In the genomic region with DNA sequence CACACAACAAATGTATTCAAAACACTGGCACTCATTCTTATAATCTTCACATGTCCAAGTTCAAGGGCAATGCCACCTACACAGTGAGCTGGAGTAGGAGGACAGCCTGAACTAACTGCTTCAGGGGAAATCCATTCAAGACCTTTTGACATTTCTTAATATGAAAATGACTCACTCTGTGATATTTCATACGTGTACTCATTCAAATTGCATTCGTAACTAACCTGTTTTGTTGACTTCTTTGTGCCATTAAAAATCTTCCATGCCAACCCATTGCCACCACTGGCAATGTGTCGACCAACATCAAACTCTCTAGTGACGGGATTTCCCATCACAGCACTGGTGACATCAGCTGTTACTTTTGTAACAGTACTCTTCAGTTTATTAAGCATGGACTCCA, we compare ENCODE assay signal across 30 mouse cellular contexts. TPM values are rescaled to one million over a fixed set of nuclear protein-coding genes. Genes with fewer than 3 reads are reported as not detected.
"Had no signal": no experiment of that assay in that cellular context is flagged by ENCODE, and none has a peak within 500 bp of the region (broad histone marks: within the 10 kb centered on the region; RNA-seq: fewer than 3 reads in every experiment).

No protein-coding gene starts in this region.

- DNase-seq: gastrocnemius, adult 2 months; gastrocnemius, postnatal 10 days; gastrocnemius, postnatal 25 days; heart, adult 11 months; heart, adult 2 months; heart, postnatal 10 days; heart, postnatal 4 days; kidney, adult 18-20 months; kidney, adult 8-10 months; kidney, postnatal 14 days; kidney, postnatal 36 days; layer of hippocampus, adult 9-11 months; layer of hippocampus, postnatal 36 days; left cerebral cortex, postnatal 4 days; liver, embryonic 13.5 days had no signal

- H3K9ac ChIP-seq: heart, embryonic 12.5 days; hindbrain, embryonic 12.5 days; hindbrain, embryonic 14.5 days; intestine, embryonic 15.5 days; limb, embryonic 13.5 days; limb, embryonic 15.5 days; liver, embryonic 13.5 days; liver, embryonic 15.5 days had no signal

- H3K27me3 ChIP-seq: heart, embryonic 12.5 days; hindbrain, embryonic 12.5 days; intestine, embryonic 15.5 days; limb, embryonic 13.5 days; limb, embryonic 15.5 days; liver, embryonic 13.5 days; liver, embryonic 15.5 days had no signal

- H3K9me3 ChIP-seq: heart, embryonic 10.5 days; heart, embryonic 12.5 days; hindbrain, embryonic 10.5 days; hindbrain, embryonic 12.5 days; intestine, embryonic 15.5 days; limb, embryonic 13.5 days; limb, embryonic 15.5 days; liver, embryonic 13.5 days; liver, embryonic 15.5 days had no signal

- H3K4me1 ChIP-seq: hindbrain, embryonic 10.5 days; hindbrain, embryonic 12.5 days; intestine, embryonic 15.5 days; limb, embryonic 13.5 days; limb, embryonic 15.5 days had no signal

- H3K27ac ChIP-seq: gastrocnemius, adult 2 months; heart, adult 2 months; heart, embryonic 10.5 days; hindbrain, embryonic 10.5 days; hindbrain, embryonic 12.5 days; hindbrain, embryonic 14.5 days; intestine, embryonic 15.5 days; kidney, postnatal 0 days; limb, embryonic 13.5 days; limb, embryonic 15.5 days; liver, embryonic 13.5 days; liver, embryonic 15.5 days had no signal

- H3K4me3 ChIP-seq: gastrocnemius, adult 2 months; heart, adult 2 months; heart, embryonic 10.5 days; heart, embryonic 12.5 days; hindbrain, embryonic 10.5 days; hindbrain, embryonic 12.5 days; intestine, embryonic 15.5 days; limb, embryonic 13.5 days; limb, embryonic 15.5 days; liver, embryonic 13.5 days; liver, embryonic 15.5 days had no signal

- H3K4me2 ChIP-seq: heart, embryonic 12.5 days; hindbrain, embryonic 12.5 days; hindbrain, embryonic 14.5 days; intestine, embryonic 15.5 days; limb, embryonic 13.5 days; limb, embryonic 15.5 days; liver, embryonic 11.5 days; liver, embryonic 13.5 days; liver, embryonic 15.5 days had no signal

- H3K36me3 ChIP-seq: intestine, embryonic 15.5 days; limb, embryonic 15.5 days; liver, embryonic 15.5 days had no signal

- ATAC-seq: hindbrain, embryonic 16.5 days; intestine, embryonic 15.5 days; intestine, postnatal 0 days had no signal

RNA-seq across cellular contexts. Expression of a gene that starts 57.0 kb away (rescaled TPM):
- total RNA-seq: gastrocnemius, adult 2 months; gastrocnemius, postnatal 25 days; heart, adult 2 months; heart, postnatal 10 days; heart, postnatal 25 days; heart, postnatal 4 days had no signal
- polyA plus RNA-seq: heart, adult 2 months; limb, embryonic 11.5 days; limb, embryonic 13.5 days; liver, embryonic 11.5 days had no signal
